Mouse (Mus musculus): Measurements from ENCODE around the gene Kcnc2. TPM values are rescaled to one million over a fixed set of nuclear protein-coding genes. Genes with fewer than 3 reads are reported as not detected.

Gene Kcnc2
- polyA plus RNA-seq (2015; fragmentation: Illumina TruSeq; extraction: RNeasy Lipid Tissue Mini Kit (QIAGEN cat#74804); ENCODE audit: low read depth, low replicate concordance): 62.4 TPM

DNA sequence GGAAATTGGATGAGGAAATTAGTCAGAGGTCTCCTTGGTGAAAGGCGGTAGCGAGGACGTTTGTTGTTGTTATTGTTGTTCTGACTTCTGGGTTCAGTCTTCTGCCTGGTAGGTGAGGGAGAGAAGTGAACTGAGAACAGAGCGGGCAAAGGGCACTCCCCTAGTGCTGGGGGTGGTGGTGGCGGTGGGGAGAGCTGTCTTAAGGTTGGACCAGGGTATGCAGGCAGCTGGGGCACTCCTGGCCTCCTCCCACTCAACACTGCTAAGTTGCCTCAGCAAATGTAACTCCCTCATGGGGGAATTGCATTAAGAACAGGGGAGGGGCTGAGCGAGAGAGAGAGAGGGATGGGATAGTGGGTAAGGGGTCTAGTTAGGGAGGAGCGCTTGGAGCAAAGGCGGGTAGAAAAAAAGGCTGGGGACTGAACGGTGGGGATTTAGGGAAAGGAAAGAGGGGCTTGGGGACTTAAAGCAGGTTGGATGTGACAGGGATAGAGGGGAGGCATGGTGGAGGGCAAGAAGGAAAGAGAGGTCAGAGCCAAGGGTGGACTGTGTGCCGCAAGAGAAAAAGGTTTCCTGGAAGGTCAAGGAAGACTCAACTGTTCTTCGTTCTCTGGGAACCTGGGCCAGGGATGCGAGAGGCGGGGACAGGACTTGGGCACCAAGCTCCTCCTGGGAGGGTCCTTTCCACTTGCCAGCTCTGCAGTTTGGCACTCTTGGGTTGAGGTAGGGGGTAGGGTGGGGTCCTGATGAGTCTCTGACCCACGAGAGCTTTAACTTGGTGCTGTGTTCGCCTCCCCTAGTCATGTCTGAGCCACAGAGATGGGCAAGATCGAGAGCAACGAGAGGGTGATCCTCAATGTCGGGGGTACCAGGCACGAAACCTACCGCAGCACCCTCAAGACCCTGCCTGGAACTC lies at the start of gene Kcnc2:
TSS of gene Kcnc2 (plus strand) at position 235 of the 916 bp plus-strand sequence.

Other genes starting within 250 kb of the Kcnc2 start
- not detected for gene Glipr1l1, start 210.9 kb upstream of the Kcnc2 start, polyA plus RNA-seq (2015; fragmentation: Illumina TruSeq; extraction: RNeasy Lipid Tissue Mini Kit (QIAGEN cat#74804); ENCODE audit: low read depth, low replicate concordance)
- gene Glipr1l2, start 187.8 kb upstream of the Kcnc2 start, polyA plus RNA-seq (2015; fragmentation: Illumina TruSeq; extraction: RNeasy Lipid Tissue Mini Kit (QIAGEN cat#74804); ENCODE audit: low read depth, low replicate concordance): not detected
- not detected for gene Glipr1l3, start 110.8 kb upstream of the Kcnc2 start, polyA plus RNA-seq (2015; fragmentation: Illumina TruSeq; extraction: RNeasy Lipid Tissue Mini Kit (QIAGEN cat#74804); ENCODE audit: low read depth, low replicate concordance)
- gene Caps2, start 107.5 kb upstream of the Kcnc2 start, polyA plus RNA-seq (2015; fragmentation: Illumina TruSeq; extraction: RNeasy Lipid Tissue Mini Kit (QIAGEN cat#74804); ENCODE audit: low read depth, low replicate concordance): 0.59 TPM

Data from brain, adult 10 weeks (tissue).